20 mouse cellular contexts compared by ENCODE assay signal in the genomic region with DNA sequence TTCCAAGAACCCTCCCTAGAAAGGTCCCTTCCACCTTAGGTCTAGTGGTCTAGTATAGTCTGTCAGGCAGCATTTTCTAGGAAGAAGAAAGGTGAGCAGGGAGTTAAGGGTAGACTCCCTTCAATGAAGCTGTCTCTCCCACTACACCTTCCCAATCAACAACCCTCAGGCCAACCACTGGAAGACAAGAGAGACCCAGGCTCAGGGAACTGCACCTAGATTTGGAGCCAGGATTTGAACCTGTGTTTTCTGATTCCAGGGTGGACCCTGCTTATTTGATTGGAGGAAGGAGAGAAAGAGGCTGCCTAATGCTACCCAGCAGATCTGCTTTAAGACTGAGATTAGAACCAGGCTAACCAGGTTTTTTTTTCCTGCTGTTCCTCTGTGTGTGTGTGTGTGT. TPM values are rescaled to one million over a fixed set of nuclear protein-coding genes. Genes with fewer than 3 reads are reported as not detected.
DNase-seq lines count a peak whose midpoint lies in the region; ATAC-seq lines count a peak whose summit lies in the region.
"Had no signal": no experiment of that assay in that cellular context is flagged by ENCODE, and none has a peak within 500 bp of the region (broad histone marks: within the 10 kb centered on the region; RNA-seq: fewer than 3 reads in every experiment).

No protein-coding gene starts in this region.

- H3K9me3 ChIP-seq in heart, embryonic 11.5 days (replicated peaks; ENCODE audit: control insufficient read depth, low read length), result no peaks in the 10 kb centered on the region
- no peaks in the 10 kb centered on the region for H3K9me3 ChIP-seq in hindbrain, embryonic 16.5 days (ENCODE audit: control insufficient read depth, low read length)
- H3K9me3 ChIP-seq in hindbrain, embryonic 12.5 days (replicated peaks), result no peaks in the 10 kb centered on the region
- H3K9me3 ChIP-seq: embryonic facial prominence, embryonic 12.5 days; limb, embryonic 15.5 days; midbrain, embryonic 12.5 days; neural tube, embryonic 13.5 days had no signal

- peaks cover 96% of the 10 kb centered on the region for H3K4me1 ChIP-seq in heart, embryonic 11.5 days (ENCODE audit: control insufficient read depth, insufficient read depth, low read length)
- peaks cover 16% of the 10 kb centered on the region for H3K4me1 ChIP-seq in hindbrain, embryonic 16.5 days (ENCODE audit: control insufficient read depth, insufficient read depth, low read depth, low read length)
- peaks cover 24% of the 10 kb centered on the region for H3K4me1 ChIP-seq in hindbrain, embryonic 12.5 days

- no peak for DNase-seq in heart, postnatal 4 days
- DNase-seq in cerebellum, postnatal 14 days, result peak; percentile 43 to 59
- DNase-seq in heart, postnatal 10 days, result peak; percentile 2 to 7
- DNase-seq in testis, postnatal 14 days (ENCODE audit: low spot score), result no peak
- DNase-seq: forebrain, postnatal 0 days; kidney, adult 2 months; liver, postnatal 0 days; lung, postnatal 10 days; right cerebral cortex, adult 18-20 months had no signal

- ATAC-seq in heart, embryonic 11.5 days (replicated peaks; ENCODE audit: insufficient number of reproducible peaks, low FRiP score, low TSS enrichment), result no peak
- no peak for ATAC-seq in hindbrain, embryonic 16.5 days
- no peak for ATAC-seq in hindbrain, embryonic 12.5 days (ENCODE audit: low FRiP score)
- ATAC-seq: forebrain, postnatal 0 days; inflammation-experienced regulatory T-cells, adult 6 months; liver, postnatal 0 days had no signal

- no peak overlapping the region for H3K4me2 ChIP-seq in heart, embryonic 11.5 days
- H3K4me2 ChIP-seq in hindbrain, embryonic 16.5 days (ENCODE audit: low read length), result no peak overlapping the region
- H3K4me2 ChIP-seq in hindbrain, embryonic 12.5 days (replicated peaks), result no peak overlapping the region
- H3K4me2 ChIP-seq: embryonic facial prominence, embryonic 12.5 days; limb, embryonic 15.5 days; midbrain, embryonic 12.5 days; neural tube, embryonic 13.5 days had no signal

- peak overlapping the region; percentile 12; the same call in 1 of the 2 replicates for H3K27ac ChIP-seq in heart, embryonic 11.5 days (ENCODE audit: low read depth, low read length)
- 0 out of 2 replicates have a peak overlapping the region, but pooled peaks have one; percentile 3 for H3K27ac ChIP-seq in hindbrain, embryonic 16.5 days (ENCODE audit: low read depth, low read length)
- no peak overlapping the region for H3K27ac ChIP-seq in hindbrain, embryonic 12.5 days
- H3K27ac ChIP-seq: heart, adult 2 months; limb, embryonic 15.5 days; stomach, postnatal 0 days had no signal

- intact Hi-C loops in heart, postnatal 10 days (cut with DNase I), result no loop called here

- H3K27me3 ChIP-seq in heart, embryonic 11.5 days (ENCODE audit: control insufficient read depth, insufficient read depth, low read length), result no peaks in the 10 kb centered on the region
- peaks cover 2% of the 10 kb centered on the region; the same call in 1 of the 2 replicates for H3K27me3 ChIP-seq in hindbrain, embryonic 16.5 days (replicated peaks; ENCODE audit: control insufficient read depth, insufficient read depth, low read length)
- peaks cover 38% of the 10 kb centered on the region for H3K27me3 ChIP-seq in hindbrain, embryonic 12.5 days
- H3K27me3 ChIP-seq: limb, embryonic 15.5 days had no signal

- no peaks in the 10 kb centered on the region for H3K36me3 ChIP-seq in heart, embryonic 11.5 days (ENCODE audit: control insufficient read depth, insufficient read depth, low read length)
- no peaks in the 10 kb centered on the region for H3K36me3 ChIP-seq in hindbrain, embryonic 16.5 days (ENCODE audit: control insufficient read depth, insufficient read depth, low read length)
- no peaks in the 10 kb centered on the region for H3K36me3 ChIP-seq in hindbrain, embryonic 12.5 days
- H3K36me3 ChIP-seq: embryonic facial prominence, embryonic 12.5 days; limb, embryonic 15.5 days; midbrain, embryonic 12.5 days; neural tube, embryonic 13.5 days had no signal

- H3K4me3 ChIP-seq in heart, embryonic 11.5 days (ENCODE audit: low read depth, low read length), result no peak overlapping the region
- H3K4me3 ChIP-seq in hindbrain, embryonic 16.5 days (ENCODE audit: low read length), result no peak overlapping the region
- H3K4me3 ChIP-seq in hindbrain, embryonic 12.5 days, result no peak overlapping the region
- H3K4me3 ChIP-seq: embryonic facial prominence, embryonic 12.5 days; heart, adult 2 months; limb, embryonic 15.5 days; midbrain, embryonic 12.5 days; neural tube, embryonic 13.5 days had no signal

- H3K9ac ChIP-seq in heart, embryonic 11.5 days (ENCODE audit: low read depth, low read length), result no peak overlapping the region
- no peak overlapping the region for H3K9ac ChIP-seq in hindbrain, embryonic 16.5 days (ENCODE audit: low read depth, low read length)
- no peak overlapping the region for H3K9ac ChIP-seq in hindbrain, embryonic 12.5 days
- H3K9ac ChIP-seq: embryonic facial prominence, embryonic 12.5 days; forebrain, postnatal 0 days; limb, embryonic 15.5 days; liver, postnatal 0 days; midbrain, embryonic 12.5 days; neural tube, embryonic 13.5 days had no signal

RNA-seq across cellular contexts. Expression of gene Unc5b, which starts 10.1 kb away (rescaled TPM):
- polyA plus RNA-seq in heart, embryonic 11.5 days (2014; fragmentation: Nextera tagmentation; extraction: Ambion mirVana), result 15.0 and 15.6 TPM in 2 replicates
- total RNA-seq in heart, postnatal 4 days (2021), result 10 to 100 TPM; 42.1 to 43.3 TPM
- polyA plus RNA-seq in hindbrain, embryonic 16.5 days (2015; fragmentation: Nextera tagmentation; extraction: Ambion mirVana), result 2.6 and 3.1 TPM in 2 replicates
- polyA plus RNA-seq in hindbrain, embryonic 12.5 days (2016; fragmentation: Nextera tagmentation; extraction: Ambion mirVana), result 3.4 and 4.3 TPM in 2 replicates
- total RNA-seq in heart, postnatal 10 days (2021), result 10 to 100 TPM; 35.3 to 47.0 TPM
- total RNA-seq: megakaryocyte progenitor cell, adult 5-6 weeks had no signal

Comparison
In these comparisons a context has a peak if more than half of its experiments do, and no peak if none do; other contexts are left out.
1. DNase-seq: peak in cerebellum, postnatal 14 days (2 of 2) and heart, postnatal 10 days (2 of 2); none in heart, postnatal 4 days (single experiment) and testis, postnatal 14 days (single experiment).